Mouse (Mus musculus) skeletal muscle tissue, adult 2 months (tissue): ENCODE data around the gene Rwdd2a.

ENCODE experiments used
- DNase-seq: peaks from one replicate; pipeline ENCODE4 v3.0.0-alpha.2; 2012; ENCODE audit warnings: low read depth, low spot score

The Rwdd2a gene

DNA sequence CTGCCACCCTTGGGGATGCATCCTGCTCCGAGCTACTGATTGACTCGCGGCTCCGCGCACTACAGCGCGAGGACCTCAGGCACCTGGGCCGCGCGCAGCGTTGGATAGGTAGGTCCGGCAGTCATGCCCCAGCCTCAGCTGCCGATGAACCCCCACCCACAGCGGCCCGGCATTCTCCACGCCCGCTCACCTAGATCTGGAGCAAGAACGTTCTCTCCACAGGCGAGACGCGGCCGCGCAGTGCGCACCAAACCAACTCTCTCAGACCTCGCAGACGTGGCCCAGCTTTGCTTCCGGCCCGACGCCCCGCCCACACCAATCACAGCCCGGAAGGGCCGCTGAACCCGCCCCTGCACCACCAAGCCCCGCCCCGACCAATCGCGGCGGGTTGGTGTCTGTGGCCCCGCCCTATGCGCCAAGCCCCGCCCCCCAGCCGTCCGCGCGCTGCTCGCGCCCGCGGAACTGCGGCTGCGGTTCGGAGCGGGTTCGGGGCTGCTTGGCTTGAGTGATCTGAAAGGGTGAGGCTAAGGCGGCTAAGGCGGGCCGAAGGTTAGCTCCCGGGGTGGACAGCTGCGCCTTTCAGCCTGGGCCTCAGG lies at the start of gene Rwdd2a, which contains the start of gene Pgm3:
TSS of gene Rwdd2a (plus strand) at position 452 of the 596 bp plus-strand sequence.
TSS of gene Pgm3 (minus strand) at position 303 of the 596 bp plus-strand sequence.
- peak; percentile 85 for DNase-seq

DNA sequence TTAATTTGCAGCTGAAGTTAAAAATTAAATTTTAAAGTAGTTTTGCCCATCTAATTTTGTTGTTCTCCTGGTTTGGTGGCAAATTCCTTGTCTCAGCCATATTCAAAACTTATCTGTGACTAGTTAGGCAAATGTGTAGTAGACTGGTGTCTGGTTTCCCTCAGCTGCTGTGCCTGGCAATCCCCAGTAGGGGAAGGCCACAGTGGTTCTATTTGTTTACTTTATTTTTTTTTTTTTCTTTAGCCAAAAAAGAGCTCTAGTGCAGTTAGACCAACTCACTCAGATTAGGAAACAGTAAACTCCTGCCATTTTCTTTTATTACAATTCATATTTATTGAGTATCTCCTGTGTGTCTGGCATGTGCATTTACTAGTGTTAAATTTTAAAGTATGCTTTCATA lies 49.5 kb upstream of the Rwdd2a start:
- no peak for DNase-seq

DNA sequence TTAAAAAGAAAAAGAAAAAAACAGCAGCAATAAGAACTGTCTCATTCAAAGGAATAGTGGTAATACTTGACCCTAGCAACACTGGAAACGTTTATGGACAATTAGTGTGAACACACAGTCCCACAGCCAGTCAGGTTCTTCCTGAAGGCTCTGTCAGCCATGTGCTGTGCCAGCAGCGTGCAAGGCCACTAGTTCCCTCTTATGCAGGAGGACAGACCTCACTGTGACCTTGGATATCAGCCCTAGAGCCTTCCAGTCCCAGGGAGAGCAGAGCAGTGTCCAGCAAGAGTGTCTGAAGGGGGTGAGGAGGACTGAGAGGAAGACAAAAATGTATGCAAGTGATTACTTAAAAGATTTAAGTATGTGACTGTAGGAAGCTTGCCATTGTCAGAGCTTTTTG lies 46.2 kb upstream of the Rwdd2a start:
- no peak for DNase-seq

DNA sequence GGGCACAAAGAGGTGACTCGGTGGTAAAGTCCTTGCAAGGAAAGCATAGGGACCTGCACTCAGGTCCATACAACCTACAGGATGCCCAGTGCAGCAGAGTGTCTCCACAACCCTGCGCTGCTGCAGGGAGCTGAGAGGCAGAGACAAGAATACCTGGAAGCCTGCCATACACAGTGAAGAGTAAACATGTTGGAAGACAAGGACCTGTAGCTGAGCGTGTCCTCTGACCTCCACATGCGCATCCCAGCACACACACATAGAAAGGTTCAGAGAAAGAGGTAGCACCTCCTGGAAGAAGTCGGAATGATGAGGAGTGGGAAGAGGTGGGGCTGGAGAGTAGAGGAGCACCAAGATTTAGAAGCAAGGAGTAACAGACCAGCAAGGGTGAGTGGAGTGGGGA lies 37.7 kb upstream of the Rwdd2a start:
- DNase-seq: no peak

DNA sequence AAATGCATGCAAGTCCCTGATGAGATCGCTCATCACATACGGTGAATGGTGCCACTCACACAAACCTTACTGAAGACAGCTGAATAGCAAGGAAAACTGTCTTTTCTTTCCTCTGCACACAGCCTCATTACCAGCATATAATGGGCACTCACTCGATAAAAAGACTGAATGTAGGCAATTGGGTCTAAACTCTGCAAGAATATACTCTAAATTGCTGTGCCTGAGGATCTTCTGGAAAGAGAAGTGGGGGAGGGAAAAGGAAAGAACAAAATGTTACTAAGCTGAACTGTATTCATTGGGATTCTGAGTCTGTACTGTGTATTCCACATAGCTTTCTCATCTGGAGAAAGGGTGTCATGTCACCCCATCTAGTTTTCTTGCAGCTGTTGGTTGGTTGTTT lies 28.3 kb upstream of the Rwdd2a start:
- no peak for DNase-seq

DNA sequence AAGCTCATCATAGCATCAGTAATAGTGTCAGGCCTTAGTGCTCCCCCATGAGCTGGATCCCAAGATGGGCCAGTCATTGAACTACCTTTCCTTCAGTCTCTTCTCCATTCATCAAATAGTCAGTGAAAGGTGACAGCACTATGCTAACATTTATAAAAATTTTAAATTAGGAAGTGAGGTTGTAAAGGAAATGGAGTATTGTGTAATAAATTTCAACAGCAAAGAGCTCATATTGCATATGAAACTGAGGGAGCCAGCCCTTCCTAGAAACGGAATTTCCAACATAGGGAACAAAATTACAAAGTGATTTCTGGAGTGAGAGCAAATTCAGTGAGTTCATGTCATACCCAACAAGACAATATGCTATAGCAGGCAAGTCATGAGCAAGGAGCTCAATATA lies 27.2 kb upstream of the Rwdd2a start:
- DNase-seq: no peak

DNA sequence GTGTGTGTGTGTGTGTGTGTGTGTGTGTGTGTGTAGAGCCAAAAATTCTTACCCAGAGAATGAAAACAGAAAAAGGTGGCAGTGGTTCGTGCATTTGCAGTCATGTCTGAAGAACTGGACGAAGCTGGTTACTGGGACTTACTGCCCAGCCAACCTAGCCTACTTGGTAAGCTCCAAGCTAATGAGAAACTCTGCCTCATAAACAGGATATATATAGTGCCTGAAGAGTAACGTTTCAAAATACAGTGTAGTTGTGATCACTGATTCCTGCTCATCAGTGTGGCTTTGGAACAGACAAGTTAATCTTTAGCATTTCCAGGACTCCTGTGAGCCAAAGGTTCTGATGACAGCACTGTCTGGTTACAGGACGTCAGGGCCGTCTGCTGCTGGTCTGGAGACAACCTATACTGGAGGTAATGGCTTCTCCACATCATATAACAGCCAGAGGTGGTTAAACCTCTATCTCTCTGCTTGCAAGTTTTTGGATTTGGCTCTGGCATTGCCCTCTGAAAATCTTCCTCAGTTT lies 22.1 kb upstream of the Rwdd2a start:
- DNase-seq: no peak

DNA sequence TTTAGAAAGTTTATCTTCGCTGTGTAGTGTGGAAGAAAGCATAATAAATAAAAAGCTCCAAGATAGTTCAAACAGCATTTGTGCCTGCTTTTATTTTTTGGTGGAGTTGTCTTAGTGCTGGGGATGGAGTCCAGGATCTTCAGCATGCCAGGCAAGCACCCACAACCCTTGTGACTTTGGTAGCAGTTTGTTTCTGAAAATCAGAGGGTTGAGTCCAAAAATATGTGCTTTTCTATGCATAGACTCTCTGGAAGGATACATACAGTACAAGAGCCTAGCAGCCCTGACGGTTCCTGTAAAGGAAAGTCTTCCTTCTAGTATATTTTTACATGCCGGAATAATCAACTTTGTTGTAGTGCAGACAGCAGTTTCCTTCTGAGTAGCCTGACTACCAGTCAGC lies 21.1 kb upstream of the Rwdd2a start:
- DNase-seq: no peak

DNA sequence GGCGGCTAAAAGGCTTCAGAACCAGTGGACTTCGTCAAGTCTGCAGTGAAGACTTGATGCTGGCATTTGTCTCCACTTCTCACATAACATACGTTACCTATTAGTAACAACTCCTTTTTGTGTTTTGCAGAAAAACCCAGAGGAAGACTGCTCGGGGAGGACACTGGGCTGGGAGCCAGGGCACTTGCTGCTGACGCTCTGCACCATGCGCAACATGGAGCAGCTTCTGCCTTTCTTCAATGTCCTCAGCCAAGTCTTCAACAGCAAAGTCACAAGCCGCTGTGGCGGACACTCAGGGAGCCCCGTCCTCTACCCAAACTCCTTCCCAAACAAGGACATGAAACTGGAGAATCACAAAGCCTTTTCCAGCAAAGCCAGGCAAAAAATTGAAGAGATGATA lies 17.9 kb upstream of the Rwdd2a start:
- DNase-seq: no peak

DNA sequence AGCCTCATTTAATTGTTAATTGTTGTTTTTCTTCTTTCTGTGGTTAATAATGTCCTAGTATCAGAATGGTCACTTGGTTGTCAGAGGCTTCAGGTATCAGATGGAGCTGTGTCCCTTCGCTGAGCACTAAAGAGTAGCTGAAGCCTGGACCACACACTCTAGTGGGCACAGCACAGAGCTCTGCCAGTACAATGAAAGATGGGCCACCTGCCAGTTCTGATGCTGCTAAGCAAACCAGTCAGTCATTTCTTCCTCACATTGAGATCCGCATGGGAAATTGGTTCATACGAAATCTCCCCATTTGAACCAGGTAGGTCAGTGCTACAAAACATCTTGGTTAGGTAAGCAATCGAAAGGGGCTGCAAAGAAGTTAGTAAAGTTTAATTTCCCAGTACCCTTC lies 17.1 kb upstream of the Rwdd2a start:
- DNase-seq: no peak

DNA sequence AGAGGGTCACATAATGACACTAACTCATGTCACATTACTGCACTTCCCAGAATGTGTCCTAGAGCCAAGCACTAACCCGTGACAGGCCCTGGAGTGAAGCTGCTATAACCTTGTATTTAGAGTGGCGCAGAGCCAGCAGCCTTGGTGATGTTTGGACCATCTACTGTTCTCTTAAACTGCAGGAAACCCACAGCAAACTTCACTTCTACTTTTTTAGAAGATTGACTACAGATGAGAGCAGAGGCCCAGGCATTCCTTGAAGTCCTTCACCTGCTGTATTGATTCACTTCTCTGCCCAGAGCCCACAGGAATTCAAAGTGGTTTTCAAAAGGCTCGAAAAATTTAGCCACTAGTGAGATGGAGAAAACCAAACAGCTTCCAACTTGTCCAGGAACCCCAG lies 11.2 kb upstream of the Rwdd2a start:
- DNase-seq: no peak

DNA sequence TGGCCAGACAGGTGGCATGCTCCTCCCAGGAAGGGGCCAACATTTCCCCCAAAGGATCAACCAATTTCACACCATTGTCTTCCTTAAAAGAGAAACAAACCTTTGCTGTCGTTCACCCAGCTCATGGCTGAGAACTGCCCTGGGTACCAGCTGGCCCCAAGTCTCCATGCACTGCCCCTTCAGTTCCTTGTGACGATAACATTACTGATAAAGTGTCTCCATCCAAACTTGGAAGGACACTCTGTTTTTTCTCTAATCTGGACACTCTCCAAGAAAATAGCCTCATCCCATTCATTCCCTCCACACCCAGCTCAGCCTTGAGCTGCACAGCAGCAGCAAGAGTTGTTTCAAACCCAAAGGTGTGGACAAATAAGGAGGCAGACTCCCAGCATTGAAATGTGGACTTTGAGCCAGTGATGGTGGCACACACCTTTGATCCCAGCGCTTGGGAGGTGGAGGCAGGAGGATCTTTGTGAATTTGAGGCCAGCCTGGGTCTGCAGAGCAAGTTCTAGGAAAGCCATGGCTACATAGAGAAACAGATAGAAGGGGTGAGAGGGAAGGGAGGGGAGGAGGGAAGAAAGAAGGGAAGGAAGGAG lies 2.4 kb upstream of the Rwdd2a start:
- peak; percentile 43 for DNase-seq

DNA sequence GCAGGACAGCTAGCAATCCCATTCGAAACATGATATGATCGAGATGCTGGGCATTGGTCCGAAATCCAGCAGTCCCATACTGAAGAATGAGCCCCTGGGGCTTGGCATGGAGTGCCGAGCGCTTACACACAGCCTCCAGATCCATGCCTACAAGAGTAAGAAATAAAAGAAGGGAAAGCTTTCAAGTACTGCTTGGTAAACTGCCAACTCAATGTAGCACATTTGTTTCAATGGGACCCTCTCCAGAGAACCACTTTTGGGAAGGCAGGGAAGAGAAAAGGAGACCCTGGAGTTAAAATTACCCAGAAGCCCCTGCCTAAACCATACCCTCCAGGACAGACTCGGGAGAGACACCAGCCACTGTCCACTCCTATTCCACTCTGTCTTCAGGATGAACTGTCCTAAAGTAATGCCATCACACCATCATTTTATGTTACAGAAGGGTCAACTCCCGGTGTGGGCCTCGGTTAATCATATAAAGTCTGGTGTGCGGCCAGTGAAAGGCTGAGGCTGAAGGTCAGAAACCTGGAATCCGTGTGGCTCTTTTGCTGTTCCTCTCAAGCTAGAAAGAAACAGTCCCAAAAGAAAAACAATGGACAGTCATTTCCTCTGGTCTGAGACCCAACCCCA lies 1.4 kb upstream of the Rwdd2a start:
- no peak for DNase-seq

DNA sequence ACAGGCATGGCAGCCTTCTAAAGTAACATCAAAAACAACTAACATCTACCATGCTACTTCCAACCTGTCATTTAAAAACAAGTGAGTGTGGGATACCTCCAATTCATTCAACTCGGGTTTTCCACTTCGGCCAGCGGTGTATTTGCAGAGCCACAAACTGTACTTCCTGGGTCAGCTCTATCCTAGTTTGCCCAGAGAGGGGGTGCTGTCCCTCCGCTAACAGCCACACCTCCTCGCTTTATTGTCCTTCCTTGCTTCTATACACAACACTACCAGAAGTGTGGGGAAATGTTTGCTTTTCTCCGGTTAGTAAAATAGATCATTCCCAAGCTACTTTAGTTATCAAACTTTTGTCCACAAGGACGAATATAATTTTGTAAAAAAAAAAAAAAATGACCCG lies 845 bp upstream of the Rwdd2a start:
- DNase-seq: no peak

DNA sequence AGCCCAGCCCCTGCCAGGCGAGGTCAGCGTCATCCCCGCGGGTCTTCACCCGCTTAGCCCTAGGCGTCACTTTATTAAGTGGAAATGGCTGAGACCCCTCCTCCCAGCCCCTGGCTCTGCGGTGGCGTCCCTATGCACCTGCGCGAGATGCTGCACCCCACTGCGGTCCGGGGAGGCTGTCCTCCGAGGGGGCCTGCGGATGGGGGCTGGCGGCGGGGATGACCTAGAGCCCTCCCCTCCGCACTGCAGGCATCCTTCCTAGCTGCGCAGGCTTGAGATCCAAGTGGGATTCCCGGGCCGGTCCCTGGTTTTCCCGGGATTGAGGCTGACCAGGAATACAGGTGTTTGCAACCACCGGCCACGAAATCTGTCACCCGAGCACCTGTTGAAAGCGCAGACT lies 405 bp downstream of the Rwdd2a start:
- DNase-seq: no peak

DNA sequence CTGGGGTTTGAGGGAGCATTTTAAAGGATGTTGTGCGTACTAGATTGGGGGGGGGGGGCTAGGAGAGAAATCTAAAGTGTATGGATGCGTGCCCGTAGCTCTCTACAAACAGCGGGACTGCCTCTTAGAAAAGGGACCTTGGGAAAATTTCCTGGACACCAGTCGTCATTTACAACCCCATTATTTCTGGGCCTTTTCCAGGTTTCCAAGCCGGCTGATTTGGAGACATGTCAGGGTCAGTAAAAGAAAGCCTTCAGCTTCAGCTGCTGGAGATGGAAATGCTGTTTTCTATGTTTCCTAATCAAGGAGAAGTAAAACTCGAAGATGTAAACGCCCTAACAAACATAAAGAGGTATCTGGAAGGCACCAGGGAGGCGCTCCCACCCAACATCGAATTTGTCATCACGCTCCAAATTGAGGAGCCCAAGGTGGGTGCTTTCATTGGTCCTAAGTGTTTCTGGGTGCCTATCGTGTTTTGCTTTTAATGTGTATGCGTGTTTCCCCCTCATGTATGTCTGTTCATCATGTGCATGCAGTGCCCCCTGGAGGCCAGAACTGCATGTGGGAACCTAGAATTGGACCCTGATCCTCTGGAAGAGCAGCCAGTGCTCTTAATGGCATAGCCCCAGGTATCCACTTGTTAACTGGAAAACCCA lies 973 bp downstream of the Rwdd2a start:
- DNase-seq: peak; percentile 38

DNA sequence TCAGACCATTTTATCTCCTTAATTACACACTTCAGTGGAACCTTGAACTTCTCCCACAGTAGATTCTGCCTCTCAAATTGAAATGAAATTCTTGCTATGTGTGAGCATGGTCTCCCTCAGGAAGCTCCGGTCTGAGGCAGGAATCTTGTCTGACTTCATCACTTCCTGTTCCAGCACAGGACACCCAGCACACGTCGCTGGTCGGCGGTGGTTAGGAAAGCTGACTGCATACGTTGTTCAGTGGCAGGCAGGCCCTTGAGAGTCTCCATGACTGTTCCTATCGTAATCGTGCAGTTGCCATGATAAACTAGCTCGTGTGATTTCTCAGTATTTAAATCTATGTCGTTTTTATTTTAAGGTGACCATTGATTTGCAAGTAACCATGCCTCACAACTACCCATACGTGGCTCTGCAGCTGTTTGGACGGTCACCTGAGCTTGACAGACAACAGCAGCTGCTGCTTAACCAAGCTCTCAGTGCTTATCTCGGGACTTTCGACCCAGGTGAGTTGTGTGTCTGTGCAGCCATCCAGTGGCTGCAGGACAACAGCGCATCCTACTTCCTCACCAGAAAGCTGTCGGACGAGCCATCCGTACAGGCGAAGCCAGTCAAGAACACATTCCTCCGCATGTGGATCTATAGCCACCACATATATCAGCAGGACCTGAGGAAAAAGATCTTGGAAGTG lies 2.0 kb downstream of the Rwdd2a start:
- DNase-seq: no peak

DNA sequence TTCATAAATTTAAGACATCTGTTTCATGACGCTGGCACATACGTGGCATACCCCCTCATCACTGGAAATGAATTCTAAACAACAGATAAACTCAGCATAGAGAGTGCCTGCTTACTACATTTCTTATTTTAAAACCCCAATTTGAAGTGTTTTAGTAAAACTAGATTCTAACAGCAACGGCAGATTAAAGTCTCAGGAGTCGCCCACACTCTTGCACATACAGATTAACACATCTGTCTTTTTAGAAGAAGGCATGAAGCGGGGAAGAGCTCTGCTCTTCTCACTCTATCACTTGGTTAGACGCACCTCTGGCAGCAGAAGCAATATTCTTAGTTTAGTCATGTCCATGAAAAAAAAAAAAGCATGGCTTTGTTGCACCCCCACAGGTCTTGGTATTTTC lies 3.4 kb downstream of the Rwdd2a start:
- no peak for DNase-seq

DNA sequence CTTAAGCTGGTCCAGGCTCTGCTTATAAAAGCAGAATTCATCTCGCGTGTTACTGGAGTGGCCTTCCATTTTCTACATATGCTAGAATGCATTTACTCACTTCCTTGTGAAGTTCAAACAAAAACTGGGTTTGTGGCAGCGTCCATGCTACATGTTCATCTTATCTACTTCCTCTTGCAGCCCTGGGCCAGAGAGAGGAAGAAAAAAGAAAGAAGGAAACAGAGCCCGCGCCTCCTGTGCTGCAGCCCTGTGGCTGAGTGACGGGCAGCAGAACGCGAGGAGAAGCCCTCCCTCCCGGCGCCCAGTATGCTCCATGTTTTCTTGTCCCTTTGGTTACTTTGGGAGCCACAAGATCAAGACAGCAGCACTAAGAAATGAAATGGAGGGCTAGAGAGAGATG lies 7.9 kb downstream of the Rwdd2a start:
- no peak for DNase-seq

DNA sequence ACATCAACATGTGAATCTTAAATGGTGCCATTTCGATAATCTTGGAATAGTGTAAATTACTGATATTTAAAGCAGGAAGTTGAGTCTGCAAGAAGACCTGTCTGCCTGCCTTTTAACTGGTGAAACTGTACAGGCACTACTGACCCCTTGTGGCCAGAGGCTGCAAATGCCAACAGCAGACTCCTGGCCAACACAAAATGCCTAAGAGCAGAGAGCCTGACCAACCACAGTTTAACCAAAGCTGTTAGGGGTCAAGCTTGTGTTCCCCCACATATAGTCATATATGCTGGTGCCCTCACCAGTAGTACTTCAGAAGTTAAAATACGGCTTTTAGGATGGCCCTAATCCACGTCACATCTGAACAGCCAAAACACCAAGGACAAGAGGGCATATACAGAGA lies 11.9 kb downstream of the Rwdd2a start:
- DNase-seq: peak; percentile 43

DNA sequence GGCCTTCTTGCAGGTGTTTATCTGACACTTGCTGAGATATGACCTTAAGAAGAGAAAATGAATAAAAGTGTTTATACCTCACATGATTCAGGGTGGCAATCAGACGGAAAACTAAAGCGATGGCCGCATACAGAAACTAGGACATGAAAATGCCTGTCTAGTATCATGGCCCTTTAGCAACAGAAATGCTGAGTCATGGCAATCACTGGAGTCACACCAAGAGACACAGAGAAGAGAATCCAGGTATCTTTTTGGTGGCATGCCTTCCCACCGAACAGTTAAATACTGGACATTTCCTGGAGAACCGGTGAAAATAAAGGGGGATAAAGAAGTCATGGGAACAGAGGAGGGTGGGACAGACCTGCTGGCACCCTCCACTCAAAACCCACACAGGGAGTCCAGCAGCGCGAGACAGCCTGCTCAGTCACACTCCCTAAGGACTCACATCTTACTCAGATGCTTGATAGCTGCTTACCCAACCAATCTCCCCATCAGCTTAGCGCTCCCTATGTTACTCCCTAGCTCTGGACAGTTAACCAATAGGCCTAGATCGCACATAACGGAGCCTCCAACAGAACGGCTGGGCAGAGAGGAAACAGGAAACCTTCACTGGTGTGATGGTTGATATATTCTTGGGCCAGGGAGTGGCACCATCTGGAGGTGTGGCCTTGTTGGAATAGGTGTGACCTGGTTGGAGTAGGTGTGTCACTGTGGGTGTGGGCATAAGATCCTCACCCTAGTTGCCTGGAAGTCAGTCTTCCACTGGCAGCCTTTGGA lies 15.4 kb downstream of the Rwdd2a start:
- DNase-seq: no peak
